Mouse (Mus musculus) left cerebral cortex, adult 8-10 months (tissue): ENCODE results near the gene Prkce. TPM values are rescaled to one million over a fixed set of nuclear protein-coding genes. Genes with fewer than 3 reads are reported as not detected.

Source experiments
- DNase-seq, 2 experiments: peaks; one replicate each; pipeline ENCODE4 v3.0.0; 2022; ENCODE audit warnings: low spot score in 2 of 2
- total RNA-seq, 4 experiments: library from RNA; stranded (reverse); gene quantifications; 2 replicates each; pipeline ENCODE4 v1.2.4; 2022

Gene Prkce
- total RNA-seq, 4 experiments from 2014 or later = 250 to 274 (median 263) TPM

DNA sequence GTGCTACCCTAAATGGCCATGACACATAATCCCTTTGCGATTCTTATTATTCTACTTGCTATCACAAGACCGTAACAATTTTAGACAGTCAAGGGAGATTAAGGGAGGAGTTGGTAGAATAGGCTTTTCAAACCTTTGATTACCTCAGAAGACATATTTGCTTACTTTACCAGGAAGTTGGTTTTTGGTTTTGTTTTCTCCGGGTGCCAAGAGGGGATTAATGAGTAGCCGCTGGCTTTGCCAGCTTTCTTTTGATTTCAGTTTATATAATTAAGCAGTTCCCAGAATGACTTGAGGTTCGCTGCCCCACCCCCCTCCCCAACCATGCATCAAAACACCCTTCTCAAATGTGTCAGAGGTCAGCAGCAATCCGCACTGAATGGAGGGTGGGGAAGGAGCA is 384.4 kb downstream of the Prkce start:
- no peak for DNase-seq

GRCm38 (mm10) chr17:86559206-86559891 is 391.8 kb downstream of the Prkce start:
- DNase-seq = no peak

- DNase-seq = no peak
Measured at GRCm38 (mm10) chr17:86560499-86560898, 392.9 kb downstream of the Prkce start.

GRCm38 (mm10) chr17:86570491-86570890 is 402.9 kb downstream of the Prkce start:
- DNase-seq = no peak

DNA sequence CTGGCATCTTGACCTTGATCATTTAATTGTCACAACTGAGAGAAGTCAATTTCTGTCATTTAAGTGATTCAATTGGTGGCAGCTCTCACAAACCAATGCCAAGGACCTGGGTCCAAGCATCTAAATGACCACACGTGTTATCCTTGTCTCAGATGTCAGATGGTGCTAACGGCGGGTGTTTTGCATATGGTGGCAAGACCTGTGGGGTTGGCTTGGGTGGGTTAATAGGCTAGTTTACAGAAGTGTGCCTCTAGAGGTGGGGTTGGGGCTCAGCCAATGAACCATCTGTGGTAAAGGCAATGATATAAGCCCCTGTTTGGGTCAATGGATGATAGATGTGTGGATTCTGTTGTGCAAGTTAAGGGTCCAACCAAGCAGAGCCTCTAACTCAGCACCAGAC is 403.7 kb downstream of the Prkce start:
- no peak for DNase-seq

- DNase-seq = no peak
Measured at GRCm38 (mm10) chr17:86572136-86572535, 404.6 kb downstream of the Prkce start.

DNA sequence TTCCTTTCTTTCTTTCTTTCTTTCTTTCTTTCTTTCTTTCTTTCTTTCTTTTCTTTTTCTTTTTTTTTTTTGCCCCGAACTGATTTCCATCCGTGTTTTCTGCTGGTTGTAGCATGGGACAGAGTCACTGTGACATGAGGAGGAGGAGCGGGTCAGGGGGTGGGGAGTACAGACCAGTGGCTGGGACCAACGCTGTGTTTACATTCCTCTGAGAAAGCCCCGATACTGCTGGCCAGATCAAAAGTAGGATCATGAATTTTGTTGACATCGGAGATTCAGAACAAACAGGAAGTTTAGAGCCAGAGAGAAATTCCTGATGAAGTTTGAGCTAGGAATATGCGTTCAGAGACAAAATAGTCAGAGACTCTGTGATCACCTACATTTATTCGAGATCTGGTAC is 405.0 kb downstream of the Prkce start:
- DNase-seq = no peak

- no peak for DNase-seq
Measured at GRCm38 (mm10) chr17:86573596-86574248, 406.1 kb downstream of the Prkce start.

DNA sequence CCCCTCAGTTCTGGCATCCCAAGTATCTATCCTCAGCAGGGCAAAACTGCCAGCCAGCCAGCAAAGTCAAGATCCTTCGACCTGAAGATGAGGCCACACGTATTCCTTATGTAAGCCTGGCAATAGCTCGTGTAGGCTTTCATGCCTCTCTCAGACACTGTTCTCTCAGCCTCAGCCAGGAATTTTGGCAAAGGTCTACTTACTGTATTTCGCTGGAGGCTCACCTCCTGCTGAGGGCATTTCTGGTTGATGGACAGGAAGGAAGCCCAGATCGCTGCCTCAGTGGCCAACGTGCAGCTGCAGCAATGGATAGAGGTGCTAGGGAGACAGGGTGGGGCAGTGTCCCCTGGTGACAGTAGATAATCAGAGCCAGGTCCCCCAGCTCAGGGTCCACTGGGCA is 413.1 kb downstream of the Prkce start:
- DNase-seq = no peak

DNA sequence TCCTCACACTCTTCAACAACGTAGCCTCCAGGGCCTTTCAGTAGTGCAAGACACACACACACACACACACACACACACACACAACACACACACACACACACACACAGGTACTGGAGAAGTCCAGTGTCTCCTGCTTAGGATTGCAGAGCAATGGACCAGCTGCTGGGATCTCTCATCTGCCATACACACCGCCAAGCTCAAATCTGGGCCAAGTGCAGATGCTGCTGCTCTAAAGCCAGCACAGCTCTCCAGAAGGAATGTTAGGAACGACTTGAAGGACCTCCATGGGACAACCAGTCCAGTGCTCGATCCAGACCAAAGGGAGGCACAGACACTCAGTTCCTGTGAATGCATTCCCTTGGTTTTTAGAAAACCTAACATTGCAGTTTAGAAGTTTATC is 414.8 kb downstream of the Prkce start:
- no peak for DNase-seq

DNA sequence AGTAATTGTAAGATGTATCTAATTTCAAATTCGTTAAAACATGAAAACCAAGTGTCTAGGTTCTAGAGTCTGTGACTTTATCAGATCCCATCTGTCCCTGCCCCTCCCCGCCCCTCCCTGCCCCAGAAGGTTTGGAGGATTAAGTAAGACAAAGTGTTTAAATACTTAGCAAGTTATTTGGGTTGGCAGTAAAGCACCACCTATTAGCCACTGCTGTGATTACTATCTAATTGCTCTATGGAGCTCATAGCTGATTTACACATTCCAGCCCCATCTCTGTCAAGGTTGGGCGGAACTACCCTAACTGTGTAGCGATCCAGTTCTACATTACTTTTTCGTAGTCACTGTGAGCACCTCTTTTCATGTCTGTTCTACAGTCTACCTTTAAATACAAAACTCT is 418.9 kb downstream of the Prkce start:
- no peak for DNase-seq

- DNase-seq = no peak
Measured at GRCm38 (mm10) chr17:86588704-86589449, 421.3 kb downstream of the Prkce start.

DNA sequence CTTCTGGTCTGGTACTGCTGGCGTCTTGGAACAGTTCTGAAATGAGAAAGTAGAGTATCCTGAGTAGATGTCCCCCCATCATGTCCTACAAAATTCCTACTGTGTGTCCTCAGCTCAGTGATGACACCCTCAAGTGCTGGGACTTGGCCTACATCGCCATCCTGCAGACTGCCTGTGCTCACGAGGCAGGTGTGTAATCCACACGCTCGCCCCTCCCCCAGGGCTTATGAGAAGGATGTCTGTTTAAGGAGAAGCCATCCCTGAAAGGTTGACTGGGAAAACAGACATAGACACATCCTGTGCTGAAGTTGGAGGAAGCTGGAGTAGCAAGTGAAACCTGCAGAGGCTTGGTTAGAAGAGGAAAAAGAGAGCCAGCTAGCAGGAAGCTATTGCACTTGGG is 422.1 kb downstream of the Prkce start:
- no peak for DNase-seq

GRCm38 (mm10) chr17:86591241-86591640 is 423.7 kb downstream of the Prkce start:
- no peak for DNase-seq

DNA sequence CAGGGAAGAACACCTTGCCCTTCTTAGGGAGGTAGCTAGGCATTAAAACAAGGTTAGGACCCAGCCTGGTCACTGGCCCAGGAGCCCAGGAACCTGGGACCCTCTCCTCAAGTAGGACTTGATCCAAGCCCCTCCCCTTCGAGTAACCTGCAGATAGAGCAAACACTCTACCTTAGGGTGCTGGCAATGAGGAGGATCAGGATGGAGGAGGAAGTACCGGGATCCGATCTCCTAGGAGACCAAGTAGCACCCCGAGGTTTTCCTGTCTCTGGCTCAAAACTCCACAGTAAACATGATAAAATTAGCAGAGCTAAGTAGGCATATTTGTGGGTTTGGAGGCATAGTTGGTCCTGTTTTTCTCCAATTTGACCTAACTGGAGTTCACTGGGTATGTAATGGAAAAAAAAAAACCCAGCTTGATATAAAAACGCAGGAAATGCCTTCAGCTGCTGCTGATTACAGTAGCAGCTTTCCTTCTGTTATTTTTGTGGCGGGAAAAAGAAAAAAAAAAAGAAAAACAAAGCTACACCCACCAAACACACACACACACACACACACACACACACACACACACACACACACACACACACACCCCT is 425.5 kb downstream of the Prkce start:
- DNase-seq = no peak

GRCm38 (mm10) chr17:86595526-86595925 is 427.9 kb downstream of the Prkce start:
- no peak for DNase-seq

- no peak for DNase-seq
Measured at GRCm38 (mm10) chr17:86601116-86601515, 433.5 kb downstream of the Prkce start.

DNA sequence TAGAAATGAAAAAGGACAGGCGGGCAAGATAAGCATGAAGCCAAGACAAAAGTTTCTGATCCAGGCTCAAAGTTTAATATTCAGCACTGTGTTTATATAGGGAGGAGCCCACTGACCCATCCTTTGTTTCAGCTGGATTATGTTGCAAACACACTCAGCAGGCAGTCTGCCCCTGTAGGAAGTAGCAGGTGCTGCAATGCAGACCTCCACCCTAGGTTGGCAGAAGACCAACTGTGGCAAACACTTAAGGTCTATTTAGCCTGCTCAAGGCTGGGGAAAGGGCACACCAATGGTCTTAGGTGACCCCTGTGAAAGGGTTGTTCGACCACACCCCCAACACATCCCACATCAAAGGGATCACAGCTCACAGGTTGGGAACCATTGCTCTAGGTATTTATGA is 434.3 kb downstream of the Prkce start:
- no peak for DNase-seq

- no peak for DNase-seq
Measured at GRCm38 (mm10) chr17:86603848-86604444, 436.4 kb downstream of the Prkce start.

DNA sequence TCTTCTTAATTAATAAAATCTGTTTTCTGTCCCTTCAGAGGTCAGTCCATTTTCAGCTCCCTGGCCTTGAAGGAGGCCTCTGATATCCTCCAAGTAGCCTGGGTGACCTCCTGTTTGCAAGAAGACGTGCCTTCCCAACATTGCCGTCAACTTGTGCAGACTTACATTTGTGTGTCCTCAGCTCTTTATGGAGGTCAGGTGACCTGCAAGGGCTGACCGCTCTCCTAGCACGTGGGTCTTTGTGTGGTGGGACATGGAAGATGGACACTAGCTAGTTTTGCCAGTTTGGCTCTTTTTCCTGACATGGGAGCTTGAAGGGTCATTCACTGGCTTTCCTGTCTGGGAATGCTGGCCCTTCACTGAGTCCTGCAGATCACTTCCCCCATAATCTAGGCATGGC is 440.4 kb downstream of the Prkce start:
- no peak for DNase-seq

DNA sequence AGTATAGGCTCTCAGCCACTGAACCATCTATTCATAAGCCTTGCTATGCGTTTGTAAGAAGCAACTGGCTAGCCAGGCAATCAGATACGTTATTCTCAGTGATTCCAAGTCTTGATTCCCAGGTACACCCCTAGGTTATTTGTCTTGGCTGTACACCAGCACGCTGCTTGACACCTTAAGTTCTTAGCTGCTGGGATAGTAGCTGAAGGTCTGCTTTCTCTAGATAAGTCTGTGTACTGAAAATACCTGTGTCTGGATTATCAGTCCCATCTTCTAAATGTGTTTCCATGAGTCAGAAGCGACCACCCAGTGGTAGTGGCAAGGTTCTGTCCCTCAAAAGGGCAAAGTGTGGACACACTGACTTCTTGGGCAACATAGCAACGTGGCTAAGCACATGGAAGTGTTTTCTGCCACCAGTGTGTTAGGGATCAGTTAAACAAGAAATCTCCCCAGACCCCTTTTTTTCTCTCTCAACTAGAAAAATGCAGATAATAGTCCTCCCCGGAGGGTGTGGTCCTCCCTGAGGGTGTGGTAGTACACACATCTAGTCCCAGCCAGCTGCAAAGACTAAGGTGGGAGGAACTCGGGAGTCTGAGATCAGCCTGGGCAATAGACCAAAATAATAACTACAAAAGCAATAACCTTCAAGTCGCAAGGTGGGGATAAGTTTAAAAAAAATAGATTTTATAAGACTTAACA is 442.8 kb downstream of the Prkce start:
- DNase-seq = no peak
